Mouse (Mus musculus) intestine, embryonic 15.5 days (tissue): ENCODE data around the gene Cdc20. TPM values are rescaled to one million over a fixed set of nuclear protein-coding genes. Genes with fewer than 3 reads are reported as not detected.

Experiments used
- ATAC-seq: fragments of 200-750 bp; cut with Nextera tagmentation; 2 replicates; pipeline ENCODE4 v1.8.0; 2017; ENCODE audit warnings: moderate TSS enrichment, moderate library complexity
- H3K27ac ChIP-seq: fragments of 300-500 bp; sonication (generic); 2 replicates; pipeline ENCODE4 v1.5.1; 2015; ENCODE audit warnings: mild to moderate bottlenecking, inconsistent platforms
- H3K27me3 ChIP-seq: fragments of 300-500 bp; sonication (generic); replicated peaks from 2 replicates; pipeline ENCODE4 v1.6.1; 2015; ENCODE audit warnings: inconsistent platforms
- H3K36me3 ChIP-seq: fragments of 300-500 bp; sonication (generic); 2 replicates; pipeline ENCODE4 v1.6.1; 2015; ENCODE audit warnings: inconsistent platforms
- H3K4me1 ChIP-seq: fragments of 300-500 bp; sonication (generic); replicated peaks from 2 replicates; pipeline ENCODE4 v1.6.1; 2015; ENCODE audit warnings: inconsistent platforms
- H3K4me2 ChIP-seq: fragments of 300-500 bp; sonication (generic); replicated peaks from 2 replicates; pipeline ENCODE4 v1.6.1; 2015; ENCODE audit warnings: mild to moderate bottlenecking, inconsistent platforms
- H3K4me3 ChIP-seq: fragments of 300-500 bp; sonication (generic); replicated peaks from 2 replicates; pipeline ENCODE4 v1.5.1; 2015; ENCODE audit warnings: inconsistent platforms
- H3K9ac ChIP-seq: fragments of 300-500 bp; sonication (generic); 2 replicates; pipeline ENCODE4 v1.6.1; 2015; ENCODE audit warnings: inconsistent platforms
- H3K9me3 ChIP-seq: fragments of 300-500 bp; sonication (generic); 2 replicates; pipeline ENCODE4 v1.6.1; 2016; ENCODE audit warnings: inconsistent platforms
- WGBS: fragments of 180-500 bp; shearing (Covaris S2); methylation state at CpG from one replicate; pipeline ENCODE4 v1.1.7; 2015; 5-methylcytosine and 5-hydroxymethylcytosine counted together
- polyA plus RNA-seq: library from polyadenylated mRNA; unstranded; fragments of >200 nt; fragmentation: Nextera tagmentation; extraction: Ambion mirVana; gene quantifications from 2 replicates; pipeline ENCODE4 v1.2.1, GENCODE M21; 2015

Cdc20 gene
- polyA plus RNA-seq, 1 experiment from 2014 or later: 223 TPM

GRCm38 (mm10) chr4:118432332-118432731 is 4.8 kb downstream of the Cdc20 start:
- ATAC-seq: no peak

GRCm38 (mm10) chr4:118429215-118429895 is 7.8 kb downstream of the Cdc20 start:
- Histone ChIP-seq H3K4me3 (peak overlapping the region; percentile 89), H3K4me2 (peak overlapping the region; percentile 85), H3K4me1 (peaks cover 36% of the 10 kb centered on the region), H3K9me3 (no peaks in the 10 kb centered on the region), H3K9ac (peak overlapping the region; percentile 34), H3K27ac (peak overlapping the region; percentile 93), H3K27me3 (no peaks in the 10 kb centered on the region), H3K36me3 (peaks cover 35% of the 10 kb centered on the region)
- 48% methylated on average over 7 of the region's 7 CpGs for WGBS
- peak; percentile 26; the same call in 1 of the 2 replicates for ATAC-seq

More at GRCm38 (mm10) chr4:118432332-118432731, 4.8 kb downstream of the Cdc20 start:
- peaks cover 39% of the 10 kb centered on the region for H3K36me3 ChIP-seq
- no peak overlapping the region for H3K4me3 ChIP-seq
- H3K9me3 ChIP-seq: no peaks in the 10 kb centered on the region
- WGBS: 69% methylated on average over 8 of the region's 8 CpGs
- 0 out of 2 replicates have a peak overlapping the region, but pooled peaks have one; percentile 33 for H3K27ac ChIP-seq
- no peaks in the 10 kb centered on the region for H3K27me3 ChIP-seq
- no peak overlapping the region for H3K4me2 ChIP-seq
- no peak overlapping the region for H3K9ac ChIP-seq
- H3K4me1 ChIP-seq: peaks cover 48% of the 10 kb centered on the region

- Histone ChIP-seq H3K9ac (peak overlapping the region; percentile 89), H3K9me3 (no peaks in the 10 kb centered on the region), H3K36me3 (peaks cover 30% of the 10 kb centered on the region), H3K4me2 (peak overlapping the region; percentile 85), H3K27ac (peak overlapping the region; percentile 93), H3K4me1 (peaks cover 31% of the 10 kb centered on the region), H3K4me3 (peak overlapping the region; percentile 89), H3K27me3 (no peaks in the 10 kb centered on the region)
- WGBS: 26% methylated on average over 15 of the region's 15 CpGs
- peak; percentile 59 for ATAC-seq
Measured at GRCm38 (mm10) chr4:118428531-118429214, 8.5 kb downstream of the Cdc20 start.

- peak within 1 kb of the TSS; percentile 85 for H3K4me2 ChIP-seq
- H3K4me1 ChIP-seq: peaks cover 28% of the 10 kb centered on the region
- peak within 1 kb of the TSS; percentile 89 for H3K9ac ChIP-seq
- no peaks in the 10 kb centered on the region for H3K9me3 ChIP-seq
- H3K36me3 ChIP-seq: peaks cover 23% of the 10 kb centered on the region
- H3K4me3 ChIP-seq: peak within 1 kb of the TSS; percentile 89
- ATAC-seq: peak; percentile 97
- H3K27ac ChIP-seq: peak within 1 kb of the TSS; percentile 93
- under 1% methylated on average over 26 of the region's 31 CpGs for WGBS
- H3K27me3 ChIP-seq: no peaks in the 10 kb centered on the region
Measured at GRCm38 (mm10) chr4:118427768-118428451, 9.2 kb downstream of the Cdc20 start, which contains the start of gene Elovl1. Elovl1 (plus strand) TSS chr4:118428093.

GRCm38 (mm10) chr4:118427415-118427767 is 9.8 kb downstream of the Cdc20 start:
- H3K4me2 ChIP-seq: peak overlapping the region; percentile 85
- WGBS: under 1% methylated on average over 5 of the region's 5 CpGs
- H3K9ac ChIP-seq: peak overlapping the region; percentile 62
- peaks cover 27% of the 10 kb centered on the region for H3K4me1 ChIP-seq
- H3K36me3 ChIP-seq: peaks cover 19% of the 10 kb centered on the region
- peak overlapping the region; percentile 93 for H3K27ac ChIP-seq
- no peaks in the 10 kb centered on the region for H3K9me3 ChIP-seq
- peak; percentile 15; the same call in 1 of the 2 replicates for ATAC-seq
- no peaks in the 10 kb centered on the region for H3K27me3 ChIP-seq
- H3K4me3 ChIP-seq: peak overlapping the region; percentile 89

- no peak overlapping the region for H3K4me3 ChIP-seq
- ATAC-seq: no peak
- 97% methylated on average over 1 of the region's 1 CpGs for WGBS
- H3K4me2 ChIP-seq: no peak overlapping the region
- H3K36me3 ChIP-seq: peaks cover 5% of the 10 kb centered on the region; the same call in 1 of the 2 replicates
- no peaks in the 10 kb centered on the region for H3K27me3 ChIP-seq
- H3K27ac ChIP-seq: no peak overlapping the region
- no peaks in the 10 kb centered on the region for H3K9me3 ChIP-seq
- no peak overlapping the region for H3K9ac ChIP-seq
- peaks cover 24% of the 10 kb centered on the region for H3K4me1 ChIP-seq
Measured at GRCm38 (mm10) chr4:118425374-118425773, 11.8 kb downstream of the Cdc20 start.

- Histone ChIP-seq H3K9ac (no peak overlapping the region), H3K4me3 (no peak overlapping the region), H3K4me2 (no peak overlapping the region), H3K36me3 (peaks cover 4% of the 10 kb centered on the region; the same call in 1 of the 2 replicates), H3K27ac (no peak overlapping the region), H3K4me1 (peaks cover 17% of the 10 kb centered on the region), H3K9me3 (no peaks in the 10 kb centered on the region), H3K27me3 (no peaks in the 10 kb centered on the region)
- WGBS: 63% methylated on average over 4 of the region's 4 CpGs
- ATAC-seq: no peak
Measured at GRCm38 (mm10) chr4:118424541-118425160, 12.5 kb downstream of the Cdc20 start.

GRCm38 (mm10) chr4:118421384-118421783 is 15.8 kb downstream of the Cdc20 start:
- H3K27ac ChIP-seq: peak overlapping the region; percentile 20; the same call in 1 of the 2 replicates
- no peaks in the 10 kb centered on the region for H3K9me3 ChIP-seq
- no peak overlapping the region for H3K4me3 ChIP-seq
- no peak overlapping the region for H3K9ac ChIP-seq
- peaks cover 9% of the 10 kb centered on the region; the same call in 1 of the 2 replicates for H3K36me3 ChIP-seq
- no peaks in the 10 kb centered on the region for H3K27me3 ChIP-seq
- no peak overlapping the region for H3K4me2 ChIP-seq
- ATAC-seq: peak; percentile 94
- WGBS: 60% methylated on average over 3 of the region's 3 CpGs
- no peaks in the 10 kb centered on the region for H3K4me1 ChIP-seq

- Histone ChIP-seq H3K27me3 (no peaks in the 10 kb centered on the region), H3K27ac (no peak overlapping the region), H3K4me2 (no peak overlapping the region), H3K36me3 (peaks cover 37% of the 10 kb centered on the region), H3K9me3 (no peaks in the 10 kb centered on the region), H3K4me3 (no peak overlapping the region), H3K9ac (no peak overlapping the region), H3K4me1 (no peaks in the 10 kb centered on the region)
- 88% methylated on average over 13 of the region's 13 CpGs for WGBS
- no peak for ATAC-seq
Measured at GRCm38 (mm10) chr4:118417112-118417797, 19.9 kb downstream of the Cdc20 start.

GRCm38 (mm10) chr4:118416329-118416728 is 20.8 kb downstream of the Cdc20 start:
- Histone ChIP-seq H3K9me3 (no peaks in the 10 kb centered on the region), H3K4me1 (no peaks in the 10 kb centered on the region), H3K4me2 (no peak overlapping the region), H3K27me3 (no peaks in the 10 kb centered on the region), H3K9ac (no peak overlapping the region), H3K27ac (no peak overlapping the region), H3K36me3 (peaks cover 44% of the 10 kb centered on the region), H3K4me3 (no peak overlapping the region)
- ATAC-seq: no peak
- WGBS: 97% methylated on average over 5 of the region's 5 CpGs

- Histone ChIP-seq H3K9ac (no peak overlapping the region), H3K27me3 (no peaks in the 10 kb centered on the region), H3K4me1 (no peaks in the 10 kb centered on the region), H3K36me3 (peaks cover 43% of the 10 kb centered on the region), H3K27ac (no peak overlapping the region), H3K9me3 (no peaks in the 10 kb centered on the region), H3K4me2 (no peak overlapping the region), H3K4me3 (no peak overlapping the region)
- 83% methylated on average over 2 of the region's 2 CpGs for WGBS
- ATAC-seq: no peak
Measured at GRCm38 (mm10) chr4:118415779-118416178, 21.4 kb downstream of the Cdc20 start.
